Mouse (Mus musculus): Measurements from ENCODE around the gene Skiv2l. TPM values are rescaled to one million over a fixed set of nuclear protein-coding genes. Genes with fewer than 3 reads are reported as not detected.

Skiv2l gene
- total RNA-seq, 1 experiment from 2014 or later: 33.8 TPM

DNA sequence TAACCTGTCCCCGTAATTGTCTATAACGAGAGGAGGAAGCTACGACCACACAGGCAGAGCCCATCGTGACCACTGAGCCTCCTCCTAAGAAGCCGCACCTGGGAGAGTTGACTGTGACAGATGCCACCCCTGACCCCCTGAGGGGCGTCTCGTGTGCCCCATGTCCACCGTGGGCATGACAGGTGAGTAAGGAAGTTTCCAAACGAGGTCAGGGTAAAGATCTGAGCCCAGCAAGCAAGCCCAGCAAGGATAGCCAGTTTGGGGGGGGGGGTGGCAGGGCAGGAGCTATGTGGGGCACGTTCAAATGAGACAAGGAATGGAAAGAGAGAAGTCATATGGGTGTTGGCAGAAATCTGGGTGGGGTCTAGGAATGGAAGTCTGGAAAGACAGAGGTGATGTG is 55.0 kb downstream of the Skiv2l start:
- no peak for ATAC-seq (replicated peaks; ENCODE audit: low read depth, poor library complexity, severe bottlenecking)

Other genes starting within 250 kb of the Skiv2l start
- 13.2 and 14.4 TPM in 2 replicates for gene Rnf5, start 246.5 kb downstream of the Skiv2l start, total RNA-seq (2017)
- 17.8 and 39.7 TPM in 2 replicates for gene Agpat1, start 245.9 kb downstream of the Skiv2l start, total RNA-seq (2017)
- 1.6 and 2.4 TPM in 2 replicates for gene Egfl8, start 234.2 kb downstream of the Skiv2l start, total RNA-seq (2017)
- 17.4 and 21.2 TPM in 2 replicates for gene Ppt2, start 221.7 kb downstream of the Skiv2l start, total RNA-seq (2017)
- not detected in 2 replicates for gene Prrt1, start 220.7 kb downstream of the Skiv2l start, total RNA-seq (2017)
- 20.6 and 31.6 TPM in 2 replicates for gene Fkbpl, start 205.4 kb downstream of the Skiv2l start, total RNA-seq (2017)
- 19.9 and 25.1 TPM in 2 replicates for gene Atf6b, start 203.1 kb downstream of the Skiv2l start, total RNA-seq (2017)
- not detected in 2 replicates for gene Tnxb, start 179.7 kb downstream of the Skiv2l start, total RNA-seq (2017)
- gene C4b, start 106.3 kb downstream of the Skiv2l start, total RNA-seq (2017): 0.18 TPM in 1 of 2 replicates, not detected in the other
- gene Cyp21a1, start 45.6 kb downstream of the Skiv2l start, total RNA-seq (2017): not detected in 2 replicates
- 10.0 and 32.9 TPM in 2 replicates for gene Stk19, start 13.3 kb downstream of the Skiv2l start, total RNA-seq (2017)
- gene Dxo, start 13.2 kb downstream of the Skiv2l start, total RNA-seq (2017): 21.2 and 27.9 TPM in 2 replicates
- gene Nelfe, start 181 bp upstream of the Skiv2l start, total RNA-seq (2017): 39.6 and 41.9 TPM in 2 replicates
- gene Cfb, start 12.3 kb upstream of the Skiv2l start, total RNA-seq (2017): not detected in 2 replicates
- 11.1 and 16.2 TPM in 2 replicates for gene Zbtb12, start 29.3 kb upstream of the Skiv2l start, total RNA-seq (2017)
- not detected in 2 replicates for gene Gm20547, start 31.8 kb upstream of the Skiv2l start, total RNA-seq (2017)
- 2.8 and 10.0 TPM in 2 replicates for gene C2, start 48.1 kb upstream of the Skiv2l start, total RNA-seq (2017)
- gene Ehmt2, start 48.3 kb upstream of the Skiv2l start, total RNA-seq (2017): 96.6 and 107 TPM in 2 replicates
- gene Slc44a4, start 64.3 kb upstream of the Skiv2l start, total RNA-seq (2017): not detected in 2 replicates
- gene Neu1, start 81.0 kb upstream of the Skiv2l start, total RNA-seq (2017): 3.4 and 5.0 TPM in 2 replicates
- gene Hspa1b, start 109.0 kb upstream of the Skiv2l start, total RNA-seq (2017): 79.3 and 84.3 TPM in 2 replicates
- not detected in 2 replicates for gene Gm20481, start 119.7 kb upstream of the Skiv2l start, total RNA-seq (2017)
- 33.5 and 47.4 TPM in 2 replicates for gene Hspa1a, start 121.9 kb upstream of the Skiv2l start, total RNA-seq (2017)
- 0.63 TPM in 1 of 2 replicates, not detected in the other for gene Hspa1l, start 122.5 kb upstream of the Skiv2l start, total RNA-seq (2017)
- 26.9 and 34.1 TPM in 2 replicates for gene Lsm2, start 131.7 kb upstream of the Skiv2l start, total RNA-seq (2017)
- gene Vars, start 150.8 kb upstream of the Skiv2l start, total RNA-seq (2017): 174 and 210 TPM in 2 replicates
- 0.32 TPM in 1 of 2 replicates, not detected in the other for gene Vwa7, start 166.4 kb upstream of the Skiv2l start, total RNA-seq (2017)
- 1.2 and 4.4 TPM in 2 replicates for gene Sapcd1, start 177.8 kb upstream of the Skiv2l start, total RNA-seq (2017)
- gene Msh5, start 196.5 kb upstream of the Skiv2l start, total RNA-seq (2017): 3.8 and 4.2 TPM in 2 replicates
- gene Clic1, start 199.8 kb upstream of the Skiv2l start, total RNA-seq (2017): 214 and 220 TPM in 2 replicates
- 21.3 and 26.7 TPM in 2 replicates for gene Ddah2, start 208.8 kb upstream of the Skiv2l start, total RNA-seq (2017)
- gene Ly6g6c, start 215.2 kb upstream of the Skiv2l start, total RNA-seq (2017): not detected in 2 replicates
- gene Mpig6b, start 216.0 kb upstream of the Skiv2l start, total RNA-seq (2017): not detected in 2 replicates
- not detected in 2 replicates for gene Ly6g6e, start 226.7 kb upstream of the Skiv2l start, total RNA-seq (2017)
- gene Ly6g6d, start 227.9 kb upstream of the Skiv2l start, total RNA-seq (2017): not detected in 2 replicates
- gene Ly6g6f, start 235.4 kb upstream of the Skiv2l start, total RNA-seq (2017): not detected in 2 replicates
- 33.1 and 38.8 TPM in 2 replicates for gene Abhd16a, start 239.1 kb upstream of the Skiv2l start, total RNA-seq (2017)